Mouse (Mus musculus): ENCODE measurements at regions not wholly inside any gene's neighbourhood (a gene's known extent, or its start where the extent isn't known, plus 50 kb on each side); places are given as distances from the start of the nearest gene placed in this dataset.

DNA sequence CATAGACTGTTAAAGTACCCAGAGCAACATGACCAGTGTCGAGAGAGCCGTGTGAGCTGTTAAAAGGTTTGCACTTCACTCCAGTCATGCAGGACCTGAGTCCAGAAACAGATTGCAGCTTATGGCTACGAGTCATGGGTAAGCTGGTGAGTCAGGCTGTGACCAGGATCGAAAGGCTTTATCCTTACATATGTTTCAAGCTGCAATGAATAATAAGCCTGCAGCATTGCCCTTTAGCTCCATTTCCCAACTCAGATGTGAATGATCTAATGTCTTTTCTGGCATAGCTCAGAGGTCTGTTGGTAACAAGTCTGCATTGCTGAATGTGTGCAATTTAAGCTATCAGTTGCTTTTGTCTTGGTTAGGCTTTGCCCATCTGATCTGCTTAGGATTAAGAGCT lies 581.5 kb upstream of the Atp2b1 start:
- TF ChIP-seq CTCF (IDR thresholded peaks at IDR 0.05; ENCODE audit: low read depth) (no peak), EP300 (optimal IDR thresholded peaks at IDR 0.05) (no peak)
